ENCODE assay signal across 11 mouse cellular contexts in the genomic region with DNA sequence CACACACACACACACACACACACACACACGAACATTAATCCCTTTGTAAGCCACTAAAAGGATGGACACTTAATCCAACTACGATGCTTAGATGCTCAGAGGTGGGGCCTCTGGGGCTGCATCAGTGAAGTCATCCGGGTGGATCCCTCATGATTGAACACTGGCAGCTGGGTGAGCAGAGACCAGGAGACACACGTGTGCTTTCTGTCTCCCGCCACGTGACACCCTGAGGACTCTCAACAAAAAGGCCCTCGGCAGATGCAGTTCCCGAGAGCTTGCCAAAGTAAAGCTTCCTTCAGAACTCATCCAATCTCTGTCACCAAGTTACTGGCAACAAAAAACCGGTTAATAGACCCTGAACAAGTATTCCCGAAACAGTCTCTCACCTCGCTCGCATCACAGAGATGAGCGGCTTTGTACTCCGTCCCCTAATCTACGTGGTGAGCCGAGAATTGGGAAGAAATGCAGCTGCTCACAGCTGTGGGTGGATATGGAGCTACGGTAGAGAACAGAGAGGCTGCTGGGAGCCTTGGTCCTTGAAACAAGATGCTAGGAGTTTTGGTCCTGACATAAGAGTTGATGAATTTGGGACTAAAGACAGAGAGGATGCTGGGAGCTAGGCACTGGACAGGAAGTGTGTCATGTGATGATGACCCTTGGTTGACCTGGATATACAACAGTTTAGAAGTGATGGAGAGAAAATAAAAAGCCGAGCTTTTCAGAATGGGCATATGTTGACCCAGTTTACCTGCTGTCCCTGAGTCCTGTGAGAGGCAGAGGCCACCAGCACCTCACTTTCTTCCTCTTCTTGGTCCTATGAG. TPM values are rescaled to one million over a fixed set of nuclear protein-coding genes. Genes with fewer than 3 reads are reported as not detected.
DNase-seq lines count a peak whose midpoint lies in the region; ATAC-seq lines count a peak whose summit lies in the region.
"Had no signal": no experiment of that assay in that cellular context is flagged by ENCODE, and none has a peak within 500 bp of the region (broad histone marks: within the 10 kb centered on the region; RNA-seq: fewer than 3 reads in every experiment).

No protein-coding gene starts in this region.

- peaks cover 3% of the 10 kb centered on the region; the same call in 1 of the 2 replicates for H3K9me3 ChIP-seq in forebrain, embryonic 10.5 days
- no peaks in the 10 kb centered on the region for H3K9me3 ChIP-seq in forebrain, embryonic 11.5 days (ENCODE audit: control insufficient read depth, low read length)
- no peaks in the 10 kb centered on the region for H3K9me3 ChIP-seq in neural tube, embryonic 12.5 days
- H3K9me3 ChIP-seq in midbrain, embryonic 13.5 days, result no peaks in the 10 kb centered on the region

- peaks cover 43% of the 10 kb centered on the region for H3K4me1 ChIP-seq in forebrain, embryonic 10.5 days
- H3K4me1 ChIP-seq in forebrain, embryonic 11.5 days (replicated peaks; ENCODE audit: control insufficient read depth, insufficient read depth, low read length), result peaks cover 8% of the 10 kb centered on the region; the same call in 1 of the 2 replicates
- peaks cover 38% of the 10 kb centered on the region for H3K4me1 ChIP-seq in neural tube, embryonic 12.5 days
- peaks cover 50% of the 10 kb centered on the region for H3K4me1 ChIP-seq in midbrain, embryonic 13.5 days (replicated peaks)

- no peak overlapping the region for H3K27ac ChIP-seq in forebrain, embryonic 10.5 days
- H3K27ac ChIP-seq in forebrain, embryonic 11.5 days (ENCODE audit: low read depth, low read length), result no peak overlapping the region
- H3K27ac ChIP-seq in neural tube, embryonic 12.5 days, result no peak overlapping the region
- H3K27ac ChIP-seq in midbrain, embryonic 13.5 days, result peak overlapping the region; percentile 44; the same call in 1 of the 2 replicates

- H3K4me3 ChIP-seq in forebrain, embryonic 10.5 days, result peak overlapping the region; percentile 81; the same call in 1 of the 2 replicates
- H3K4me3 ChIP-seq in forebrain, embryonic 11.5 days (ENCODE audit: low read depth, low read length), result no peak overlapping the region
- no peak overlapping the region for H3K4me3 ChIP-seq in neural tube, embryonic 12.5 days
- H3K4me3 ChIP-seq in midbrain, embryonic 13.5 days (replicated peaks), result peak overlapping the region; percentile 76

- WGBS in forebrain, embryonic 10.5 days, result 69% methylated on average over 18 of the region's 18 CpGs
- 62% methylated on average over 18 of the region's 18 CpGs for WGBS in forebrain, embryonic 11.5 days
- 64% methylated on average over 18 of the region's 18 CpGs for WGBS in neural tube, embryonic 12.5 days
- 55% methylated on average over 18 of the region's 18 CpGs for WGBS in midbrain, embryonic 13.5 days

- no peak overlapping the region for H3K4me2 ChIP-seq in forebrain, embryonic 11.5 days (ENCODE audit: low read depth, low read length, severe bottlenecking)
- H3K4me2 ChIP-seq in neural tube, embryonic 12.5 days (replicated peaks), result peak overlapping the region; percentile 91
- peak overlapping the region; percentile 74 for H3K4me2 ChIP-seq in midbrain, embryonic 13.5 days (replicated peaks)

- no peak for ATAC-seq in forebrain, embryonic 11.5 days (replicated peaks; ENCODE audit: low FRiP score)
- ATAC-seq in neural tube, embryonic 12.5 days (ENCODE audit: low FRiP score, low read depth), result no peak
- no peak for ATAC-seq in midbrain, embryonic 13.5 days
- no peak for ATAC-seq in CD4-positive, CD25-positive, alpha-beta regulatory T cell, adult 4 months

- H3K9ac ChIP-seq in forebrain, embryonic 11.5 days (ENCODE audit: low read length), result no peak overlapping the region
- no peak overlapping the region for H3K9ac ChIP-seq in neural tube, embryonic 12.5 days
- peak overlapping the region; percentile 94; the same call in 1 of the 2 replicates for H3K9ac ChIP-seq in midbrain, embryonic 13.5 days (replicated peaks)

- H3K36me3 ChIP-seq in forebrain, embryonic 10.5 days (replicated peaks), result no peaks in the 10 kb centered on the region
- no peaks in the 10 kb centered on the region for H3K36me3 ChIP-seq in forebrain, embryonic 11.5 days (ENCODE audit: control insufficient read depth, insufficient read depth, low read length)
- H3K36me3 ChIP-seq in neural tube, embryonic 12.5 days, result no peaks in the 10 kb centered on the region
- H3K36me3 ChIP-seq in midbrain, embryonic 13.5 days, result no peaks in the 10 kb centered on the region

- peaks cover 73% of the 10 kb centered on the region for H3K27me3 ChIP-seq in forebrain, embryonic 10.5 days (ENCODE audit: poor library complexity, severe bottlenecking)
- no peaks in the 10 kb centered on the region; the same call in 1 of the 2 replicates for H3K27me3 ChIP-seq in forebrain, embryonic 11.5 days (ENCODE audit: control insufficient read depth, insufficient read depth, low read length)
- H3K27me3 ChIP-seq in neural tube, embryonic 12.5 days (replicated peaks), result no peaks in the 10 kb centered on the region
- H3K27me3 ChIP-seq in midbrain, embryonic 13.5 days, result peaks cover 6% of the 10 kb centered on the region; the same call in 1 of the 2 replicates

- no peak for DNase-seq in forebrain, embryonic 10.5 days (ENCODE audit: extremely low spot score, low spot score)
- DNase-seq in forebrain, embryonic 11.5 days (ENCODE audit: low spot score), result no peak
- DNase-seq in neural tube, embryonic 10.5 days (ENCODE audit: extremely low spot score, low spot score), result no peak
- DNase-seq in ovary, adult 18-20 months (ENCODE audit: low spot score), result no peak
- DNase-seq in lung, postnatal 4 days, result no peak
- DNase-seq: adrenal gland, adult 8-10 months; kidney, postnatal 36 days; lung, adult 18-20 months had no signal

RNA-seq across cellular contexts. Expression of a gene that starts 1.5 kb away (rescaled TPM):
- 9.3 and 10.0 TPM in 2 replicates for polyA plus RNA-seq in forebrain, embryonic 10.5 days (2016; fragmentation: Nextera tagmentation; extraction: Ambion mirVana)
- polyA plus RNA-seq in forebrain, embryonic 11.5 days (2014; fragmentation: Nextera tagmentation; extraction: Ambion mirVana), result 7.1 and 8.9 TPM in 2 replicates
- polyA plus RNA-seq in neural tube, embryonic 12.5 days (2016; fragmentation: Nextera tagmentation; extraction: Ambion mirVana), result 42.8 and 60.0 TPM in 2 replicates
- 52.4 and 67.8 TPM in 2 replicates for polyA plus RNA-seq in midbrain, embryonic 13.5 days (2015; fragmentation: Nextera tagmentation; extraction: Ambion mirVana)
- polyA plus RNA-seq in CD4-positive, CD25-positive, alpha-beta regulatory T cell, adult 4 months (2017; shearing (Covaris generic)), result not detected

RNA-seq across cellular contexts. Expression of a gene that starts 18.0 kb away (rescaled TPM):
- polyA plus RNA-seq in forebrain, embryonic 10.5 days (2016; fragmentation: Nextera tagmentation; extraction: Ambion mirVana), result 1.1 and 1.3 TPM in 2 replicates
- 1.1 and 1.2 TPM in 2 replicates for polyA plus RNA-seq in forebrain, embryonic 11.5 days (2014; fragmentation: Nextera tagmentation; extraction: Ambion mirVana)
- 1.7 and 2.0 TPM in 2 replicates for polyA plus RNA-seq in neural tube, embryonic 12.5 days (2016; fragmentation: Nextera tagmentation; extraction: Ambion mirVana)
- 1.0 and 1.2 TPM in 2 replicates for polyA plus RNA-seq in midbrain, embryonic 13.5 days (2015; fragmentation: Nextera tagmentation; extraction: Ambion mirVana)
- polyA plus RNA-seq in CD4-positive, CD25-positive, alpha-beta regulatory T cell, adult 4 months (2017; shearing (Covaris generic)), result 1 to 10 TPM in 1 of 2 experiments, under 1 TPM in 1; 0.66 to 5.8 TPM

RNA-seq across cellular contexts. Expression of a gene that starts 26.5 kb away (rescaled TPM):
- polyA plus RNA-seq in forebrain, embryonic 10.5 days (2016; fragmentation: Nextera tagmentation; extraction: Ambion mirVana), result 111 and 113 TPM in 2 replicates
- polyA plus RNA-seq in forebrain, embryonic 11.5 days (2014; fragmentation: Nextera tagmentation; extraction: Ambion mirVana), result 109 and 114 TPM in 2 replicates
- 172 and 176 TPM in 2 replicates for polyA plus RNA-seq in neural tube, embryonic 12.5 days (2016; fragmentation: Nextera tagmentation; extraction: Ambion mirVana)
- polyA plus RNA-seq in midbrain, embryonic 13.5 days (2015; fragmentation: Nextera tagmentation; extraction: Ambion mirVana), result 234 and 261 TPM in 2 replicates
- polyA plus RNA-seq in CD4-positive, CD25-positive, alpha-beta regulatory T cell, adult 4 months (2017; shearing (Covaris generic)), result under 1 TPM in 1 of 2 experiments, not detected in 1; 0.56 TPM

RNA-seq across cellular contexts. Expression of a gene that starts 28.2 kb away (rescaled TPM):
- not detected in 2 replicates for polyA plus RNA-seq in forebrain, embryonic 10.5 days (2016; fragmentation: Nextera tagmentation; extraction: Ambion mirVana)
- not detected in 2 replicates for polyA plus RNA-seq in forebrain, embryonic 11.5 days (2014; fragmentation: Nextera tagmentation; extraction: Ambion mirVana)
- polyA plus RNA-seq in neural tube, embryonic 12.5 days (2016; fragmentation: Nextera tagmentation; extraction: Ambion mirVana), result not detected in 2 replicates
- not detected in 2 replicates for polyA plus RNA-seq in midbrain, embryonic 13.5 days (2015; fragmentation: Nextera tagmentation; extraction: Ambion mirVana)
- under 1 TPM; 0.35 to 0.56 TPM for polyA plus RNA-seq in CD4-positive, CD25-positive, alpha-beta regulatory T cell, adult 4 months (2017; shearing (Covaris generic))

RNA-seq across cellular contexts. Expression of a gene that starts 31.9 kb away (rescaled TPM):
- polyA plus RNA-seq in forebrain, embryonic 10.5 days (2016; fragmentation: Nextera tagmentation; extraction: Ambion mirVana), result 0.82 and 1.3 TPM in 2 replicates
- 0.96 and 1.3 TPM in 2 replicates for polyA plus RNA-seq in forebrain, embryonic 11.5 days (2014; fragmentation: Nextera tagmentation; extraction: Ambion mirVana)
- polyA plus RNA-seq in neural tube, embryonic 12.5 days (2016; fragmentation: Nextera tagmentation; extraction: Ambion mirVana), result 1.2 and 1.5 TPM in 2 replicates
- 1.2 and 1.9 TPM in 2 replicates for polyA plus RNA-seq in midbrain, embryonic 13.5 days (2015; fragmentation: Nextera tagmentation; extraction: Ambion mirVana)
- not detected for polyA plus RNA-seq in CD4-positive, CD25-positive, alpha-beta regulatory T cell, adult 4 months (2017; shearing (Covaris generic))

Comparison
In these comparisons a context has a peak if more than half of its experiments do, and no peak if none do; other contexts are left out.
1. H3K4me3 ChIP-seq: peak in forebrain, embryonic 10.5 days (single experiment) and midbrain, embryonic 13.5 days (single experiment); none in forebrain, embryonic 11.5 days (single experiment) and neural tube, embryonic 12.5 days (single experiment).
2. RNA of a gene that starts 26.5 kb away (polyA plus RNA-seq): 234 to 261 TPM in midbrain, embryonic 13.5 days, 172 to 176 TPM in neural tube, embryonic 12.5 days, 111 to 113 TPM in forebrain, embryonic 10.5 days and 109 to 114 TPM in forebrain, embryonic 11.5 days; 0.56 TPM in CD4-positive, CD25-positive, alpha-beta regulatory T cell, adult 4 months; every median in the first group is over 10 times any median in the second.